Mouse (Mus musculus) hindbrain, embryonic 10.5 days (tissue): ENCODE results near the gene Cacna1e. TPM values are rescaled to one million over a fixed set of nuclear protein-coding genes. Genes with fewer than 3 reads are reported as not detected.

Experiments used
- DNase-seq: peaks from one replicate; pipeline ENCODE4 v3.0.0-alpha.2; 2017; ENCODE audit warnings: low spot score
- H3K27ac ChIP-seq: fragments of 300-500 bp; sonication (generic); 2 replicates; pipeline ENCODE4 v1.5.1; 2016; ENCODE audit warnings: mild to moderate bottlenecking, moderate library complexity
- H3K27me3 ChIP-seq: fragments of 300-500 bp; sonication (generic); 2 replicates; pipeline ENCODE4 v1.6.1; 2016; ENCODE audit warnings: mild to moderate bottlenecking; ENCODE audit not compliant: poor library complexity, insufficient read depth, severe bottlenecking
- H3K36me3 ChIP-seq: fragments of 300-500 bp; sonication (generic); 2 replicates; pipeline ENCODE4 v1.6.1; 2016; ENCODE audit warnings: mild to moderate bottlenecking, moderate library complexity
- H3K4me1 ChIP-seq: fragments of 300-500 bp; sonication (generic); replicated peaks from 2 replicates; pipeline ENCODE4 v1.6.1; 2016; ENCODE audit warnings: mild to moderate bottlenecking
- H3K4me3 ChIP-seq: fragments of 300-500 bp; sonication (generic); 2 replicates; pipeline ENCODE4 v1.5.1; 2016; ENCODE audit warnings: mild to moderate bottlenecking, moderate library complexity
- H3K9me3 ChIP-seq: fragments of 300-500 bp; sonication (generic); 2 replicates; pipeline ENCODE4 v1.6.1; 2016; ENCODE audit warnings: mild to moderate bottlenecking, moderate library complexity
- WGBS: fragments of 180-500 bp; shearing (Covaris S2); methylation state at CpG from one replicate; pipeline ENCODE4 v1.1.7; 2016; 5-methylcytosine and 5-hydroxymethylcytosine counted together
- polyA plus RNA-seq: library from polyadenylated mRNA; unstranded; fragments of >200 nt; fragmentation: Nextera tagmentation; extraction: Ambion mirVana; gene quantifications from 2 replicates; pipeline ENCODE4 v1.2.1, GENCODE M21; 2016

Cacna1e gene
- polyA plus RNA-seq, 1 experiment from 2014 or later: 1.8 TPM

DNA sequence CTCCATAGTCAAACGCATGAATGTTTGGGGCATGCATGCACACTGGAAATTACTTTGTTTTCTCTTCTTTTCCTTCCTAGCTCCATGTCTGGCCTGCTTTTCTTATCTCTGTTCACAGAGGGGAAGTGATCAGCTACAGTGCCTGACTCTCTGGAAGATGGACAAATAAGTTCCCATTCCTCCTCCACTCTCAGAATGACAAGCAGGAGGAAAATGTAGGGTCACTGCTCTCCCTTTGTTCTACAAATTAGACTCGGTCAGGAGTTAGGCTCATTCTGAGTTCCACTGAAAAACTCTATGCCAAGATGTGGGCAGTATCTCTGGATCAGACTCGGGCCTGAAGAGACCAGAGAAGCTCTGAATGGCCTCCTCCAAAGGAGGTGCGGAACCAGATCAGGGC is 275.8 kb downstream of the Cacna1e start:
- Histone ChIP-seq H3K36me3 (no peaks in the 10 kb centered on the region), H3K27me3 (no peaks in the 10 kb centered on the region), H3K4me3 (no peak overlapping the region), H3K4me1 (peaks cover 13% of the 10 kb centered on the region), H3K9me3 (no peaks in the 10 kb centered on the region), H3K27ac (no peak overlapping the region; the same call in 1 of the 2 replicates)
- 45% methylated on average over 4 of the region's 4 CpGs for WGBS
- DNase-seq: no peak

DNA sequence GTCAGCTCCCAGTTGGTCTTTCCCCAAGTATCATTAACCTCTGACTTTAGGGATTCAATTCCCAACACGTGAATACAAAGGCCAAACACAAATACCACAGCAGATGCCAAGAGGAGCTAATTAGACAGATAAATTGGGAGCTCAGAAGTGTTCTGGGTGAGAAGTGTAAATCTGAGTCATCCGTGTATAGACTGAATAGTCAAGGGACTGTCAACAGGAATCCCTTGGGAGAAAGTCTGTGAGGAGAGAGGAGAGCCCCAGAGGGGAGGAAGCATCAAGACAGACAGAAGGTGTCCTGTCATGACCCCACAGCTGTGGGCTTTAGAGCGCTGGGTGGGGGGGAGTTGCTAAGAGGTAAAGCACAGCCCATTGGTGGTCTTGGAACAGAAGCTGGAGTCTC is 276.9 kb downstream of the Cacna1e start:
- Histone ChIP-seq H3K27me3 (no peaks in the 10 kb centered on the region), H3K27ac (no peak overlapping the region), H3K36me3 (no peaks in the 10 kb centered on the region), H3K4me1 (peaks cover 13% of the 10 kb centered on the region), H3K9me3 (no peaks in the 10 kb centered on the region), H3K4me3 (no peak overlapping the region)
- 66% methylated on average over 3 of the region's 3 CpGs for WGBS
- no peak for DNase-seq

DNA sequence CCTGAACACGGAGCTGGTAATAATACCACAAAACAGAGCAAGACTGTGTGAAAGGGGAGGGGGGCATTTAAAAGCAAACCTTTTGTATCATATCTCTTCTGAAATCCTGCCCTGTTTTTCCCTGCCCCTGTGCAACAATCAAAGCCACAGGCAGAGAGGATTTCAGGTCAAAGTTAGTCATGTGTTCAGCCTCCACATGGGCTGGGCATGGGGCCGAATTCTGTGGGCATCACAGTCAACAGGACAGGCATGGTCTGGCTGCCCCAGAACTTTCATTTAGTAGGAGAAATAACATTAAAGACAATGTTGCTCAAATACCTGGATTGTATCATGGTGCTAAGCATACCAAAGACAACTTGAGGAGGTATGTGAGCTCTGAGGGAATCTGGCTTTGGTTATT is 278.7 kb downstream of the Cacna1e start:
- no peaks in the 10 kb centered on the region for H3K36me3 ChIP-seq
- no peak overlapping the region for H3K4me3 ChIP-seq
- WGBS: 87% methylated on average over 2 of the region's 2 CpGs
- no peak for DNase-seq
- H3K27me3 ChIP-seq: no peaks in the 10 kb centered on the region
- no peak overlapping the region for H3K27ac ChIP-seq
- H3K4me1 ChIP-seq: peaks cover 13% of the 10 kb centered on the region
- no peaks in the 10 kb centered on the region for H3K9me3 ChIP-seq

DNA sequence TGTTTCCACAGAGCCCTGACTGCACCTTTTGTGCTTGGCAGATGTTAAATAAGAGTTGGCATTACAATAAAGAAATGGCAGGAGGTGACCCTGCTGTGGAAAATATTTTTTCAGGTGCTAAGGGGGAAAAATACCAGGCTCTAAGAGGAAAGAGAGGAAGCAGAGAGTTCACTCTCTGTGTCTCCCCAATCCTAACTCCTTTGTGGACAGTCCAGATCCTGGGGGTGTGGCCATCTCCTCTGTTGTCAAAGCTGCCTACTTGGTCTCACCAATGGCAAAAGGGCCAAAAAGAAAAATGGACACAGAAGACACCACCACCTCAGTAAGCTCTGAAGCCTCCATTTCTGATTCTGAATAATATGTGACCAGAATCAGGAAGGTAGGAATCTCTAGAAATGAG is 280.5 kb downstream of the Cacna1e start:
- Histone ChIP-seq H3K27ac (no peak overlapping the region), H3K9me3 (no peaks in the 10 kb centered on the region), H3K27me3 (no peaks in the 10 kb centered on the region), H3K36me3 (no peaks in the 10 kb centered on the region), H3K4me3 (no peak overlapping the region), H3K4me1 (peaks cover 10% of the 10 kb centered on the region)
- DNase-seq: peak; percentile 3

DNA sequence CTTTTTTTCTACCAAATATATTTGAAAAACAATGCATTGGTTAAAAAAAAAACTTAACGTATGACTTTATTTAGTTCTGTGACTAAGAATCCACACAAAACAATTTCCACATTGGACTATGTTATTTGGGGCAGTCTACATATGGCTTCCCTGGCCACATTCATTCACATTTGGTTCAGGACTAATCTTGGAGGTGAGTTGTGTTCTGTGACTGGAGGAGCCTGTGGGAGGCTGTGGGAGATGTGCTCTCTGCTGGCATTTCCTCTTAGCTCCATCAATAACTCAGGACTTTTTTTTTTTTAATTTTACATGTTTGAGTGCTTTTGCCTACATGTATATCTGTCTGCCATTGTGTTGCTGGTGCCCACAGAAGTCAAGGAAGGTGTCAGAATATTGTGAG is 281.8 kb downstream of the Cacna1e start:
- H3K4me3 ChIP-seq: no peak overlapping the region

DNA sequence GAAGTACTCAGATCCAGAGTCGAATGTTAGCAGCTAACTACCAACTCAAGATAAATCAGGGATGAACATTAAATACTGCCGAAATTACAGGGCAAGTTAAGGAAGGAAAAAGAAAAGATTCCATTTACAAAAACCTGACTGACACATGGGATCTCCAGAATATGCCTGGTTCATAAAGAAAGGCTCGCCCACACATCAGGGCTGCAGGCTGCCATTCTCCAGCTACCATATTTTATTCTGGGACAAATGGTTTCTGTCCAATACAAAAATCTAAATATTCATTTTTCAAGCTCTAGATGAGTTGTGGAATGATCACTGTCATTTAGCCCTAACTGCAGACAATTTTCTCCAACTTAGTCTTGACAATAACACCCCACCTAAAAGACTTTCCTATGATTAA is 301.8 kb downstream of the Cacna1e start:
- WGBS: 92% methylated on average over 3 of the region's 3 CpGs
- DNase-seq: no peak
- Histone ChIP-seq H3K27ac (no peak overlapping the region), H3K27me3 (no peaks in the 10 kb centered on the region), H3K4me1 (no peaks in the 10 kb centered on the region), H3K36me3 (no peaks in the 10 kb centered on the region), H3K4me3 (no peak overlapping the region), H3K9me3 (no peaks in the 10 kb centered on the region)

More for the DNA sequence above, 281.8 kb downstream of the Cacna1e start:
- Histone ChIP-seq H3K36me3 (no peaks in the 10 kb centered on the region), H3K9me3 (no peaks in the 10 kb centered on the region), H3K27ac (no peak overlapping the region), H3K4me1 (0 out of 2 replicates have a peak, but pooled peaks cover 2% of the 10 kb centered on the region), H3K27me3 (no peaks in the 10 kb centered on the region)
- 85% methylated on average over 1 of the region's 1 CpGs for WGBS
- no peak for DNase-seq

DNA sequence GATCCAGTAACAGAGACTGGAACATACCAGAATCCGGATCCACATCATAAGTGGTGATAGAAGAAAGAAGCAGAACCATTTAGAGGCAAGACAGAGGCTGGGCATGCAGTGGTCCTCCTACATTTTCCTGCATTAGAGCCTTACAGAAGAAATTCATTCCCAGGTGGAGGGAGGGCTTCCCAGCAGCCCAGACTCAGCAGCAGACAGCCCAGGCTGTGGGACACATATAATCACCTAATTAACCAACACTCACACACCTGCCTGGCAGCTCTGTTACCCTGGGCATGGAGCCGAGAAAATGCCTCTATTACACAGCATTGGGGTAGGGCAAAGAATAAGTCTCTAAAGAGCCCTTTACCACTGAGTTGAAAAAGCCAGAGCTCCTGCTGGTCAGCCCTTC is 304.4 kb downstream of the Cacna1e start:
- Histone ChIP-seq H3K4me3 (no peak overlapping the region), H3K36me3 (no peaks in the 10 kb centered on the region), H3K27me3 (no peaks in the 10 kb centered on the region), H3K9me3 (no peaks in the 10 kb centered on the region), H3K27ac (no peak overlapping the region), H3K4me1 (no peaks in the 10 kb centered on the region)
- no peak for DNase-seq
- WGBS: 87% methylated on average over 2 of the region's 2 CpGs

DNA sequence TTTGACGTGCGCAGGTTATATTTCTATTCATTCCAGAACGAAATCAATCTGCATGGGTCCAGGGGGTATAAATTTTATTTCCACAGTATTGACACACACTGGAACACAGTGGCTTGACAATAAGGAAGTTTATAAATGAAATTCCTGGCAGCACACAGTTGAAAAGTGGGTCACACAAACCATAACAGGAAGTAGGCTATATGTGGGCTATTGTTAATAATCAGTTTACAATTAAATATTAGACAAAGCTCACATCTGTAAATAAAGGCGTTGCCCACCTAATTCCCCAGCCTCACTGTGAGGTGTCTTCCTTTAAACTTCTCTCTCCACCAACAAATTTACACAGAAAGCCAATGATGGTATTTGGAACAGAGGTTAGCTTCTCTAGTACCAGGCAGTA is 305.6 kb downstream of the Cacna1e start:
- H3K27me3 ChIP-seq: no peaks in the 10 kb centered on the region
- WGBS: 87% methylated on average over 4 of the region's 4 CpGs
- DNase-seq: no peak
- no peaks in the 10 kb centered on the region for H3K9me3 ChIP-seq
- no peak overlapping the region for H3K4me3 ChIP-seq
- H3K36me3 ChIP-seq: no peaks in the 10 kb centered on the region
- H3K27ac ChIP-seq: no peak overlapping the region
- H3K4me1 ChIP-seq: no peaks in the 10 kb centered on the region

DNA sequence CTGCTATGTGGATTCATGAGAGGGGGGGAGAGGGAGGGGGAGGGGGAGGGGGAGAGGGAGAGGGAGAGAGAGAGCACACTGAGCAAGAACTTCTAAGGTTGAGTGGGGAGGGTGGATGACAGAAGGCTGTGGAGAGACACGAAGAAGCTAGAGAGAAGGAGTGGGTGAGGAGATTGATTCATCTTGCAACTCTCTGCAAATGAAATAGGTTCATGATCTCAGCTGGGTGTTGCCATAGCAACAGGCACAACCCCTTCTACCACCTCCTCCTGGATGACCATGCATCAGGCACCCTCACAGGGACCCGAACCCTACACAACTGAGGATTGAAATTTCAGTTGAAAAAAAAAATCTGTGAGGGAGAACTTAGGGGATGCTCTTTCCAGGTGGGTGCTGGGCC is 307.9 kb downstream of the Cacna1e start:
- H3K27me3 ChIP-seq: no peaks in the 10 kb centered on the region
- no peaks in the 10 kb centered on the region for H3K36me3 ChIP-seq
- DNase-seq: no peak
- H3K4me3 ChIP-seq: no peak overlapping the region
- H3K27ac ChIP-seq: no peak overlapping the region
- no peaks in the 10 kb centered on the region for H3K4me1 ChIP-seq
- WGBS: 64% methylated on average over 2 of the region's 2 CpGs
- no peaks in the 10 kb centered on the region for H3K9me3 ChIP-seq

DNA sequence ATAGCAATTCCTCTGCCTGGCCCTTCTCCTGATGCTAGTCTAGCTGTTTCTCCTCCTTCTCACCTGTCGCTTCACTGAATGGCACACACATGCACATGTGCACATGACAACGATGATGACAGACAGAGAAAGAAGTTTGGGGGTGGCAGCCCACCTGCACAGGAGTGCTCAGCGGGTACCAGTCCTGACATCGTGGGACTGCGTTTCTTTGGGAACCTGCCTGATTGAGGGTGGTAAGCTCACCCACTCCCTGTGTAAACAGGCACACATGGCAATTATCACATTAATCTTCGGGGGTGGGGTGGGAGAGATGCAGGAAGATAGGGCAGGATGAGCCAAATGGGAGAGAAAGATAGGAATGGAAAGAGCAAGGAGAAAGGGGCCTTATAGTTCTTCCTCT is 318.3 kb downstream of the Cacna1e start:
- 87% methylated on average over 6 of the region's 6 CpGs for WGBS
- Histone ChIP-seq H3K4me3 (no peak overlapping the region), H3K4me1 (no peaks in the 10 kb centered on the region), H3K27me3 (no peaks in the 10 kb centered on the region), H3K27ac (no peak overlapping the region), H3K36me3 (no peaks in the 10 kb centered on the region), H3K9me3 (no peaks in the 10 kb centered on the region)
- no peak for DNase-seq

DNA sequence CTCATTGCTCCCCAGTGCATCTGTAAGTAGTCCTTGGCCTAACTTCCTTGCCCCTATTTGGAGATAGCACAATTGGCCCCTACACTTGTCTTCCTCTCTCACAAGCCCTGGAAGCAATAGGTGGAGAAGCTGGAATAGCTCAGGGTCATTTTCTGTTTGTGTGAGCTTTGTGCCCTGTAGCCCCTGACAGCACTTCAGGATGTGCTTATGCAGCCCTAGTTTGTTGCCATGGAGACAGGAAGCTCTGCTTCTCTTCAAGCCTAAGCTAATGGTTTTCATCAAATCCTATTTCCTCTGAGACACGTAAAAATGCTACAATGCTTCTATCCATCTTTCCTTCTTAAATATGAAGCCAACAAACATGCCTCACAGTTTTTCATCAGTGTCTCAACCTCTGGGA is 328.5 kb downstream of the Cacna1e start:
- Histone ChIP-seq H3K36me3 (no peaks in the 10 kb centered on the region), H3K27me3 (no peaks in the 10 kb centered on the region), H3K4me1 (0 out of 2 replicates have a peak, but pooled peaks cover 7% of the 10 kb centered on the region), H3K4me3 (no peak overlapping the region), H3K27ac (no peak overlapping the region), H3K9me3 (no peaks in the 10 kb centered on the region)
- no peak for DNase-seq
- 74% methylated on average over 1 of the region's 1 CpGs for WGBS

DNA sequence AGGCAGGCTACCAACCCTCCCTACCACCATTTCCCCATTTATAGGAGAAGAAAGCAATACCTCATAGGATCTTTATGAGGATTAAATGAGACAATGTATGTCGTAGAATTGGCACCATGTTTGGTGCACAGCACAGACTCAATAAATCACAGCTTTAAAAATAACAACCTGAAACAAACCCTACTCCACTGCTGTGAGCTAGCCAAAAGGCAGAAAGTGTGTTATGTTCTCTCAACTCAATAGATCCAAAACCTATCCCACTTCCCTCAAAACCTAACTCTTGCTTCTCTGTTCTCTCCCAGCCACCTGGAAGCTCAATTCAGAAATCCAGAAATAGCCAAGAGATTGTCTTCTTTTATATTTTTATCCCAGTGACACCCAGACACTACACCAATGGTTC is 331.2 kb downstream of the Cacna1e start:
- H3K4me3 ChIP-seq: no peak overlapping the region
- 0 out of 2 replicates have a peak, but pooled peaks cover 7% of the 10 kb centered on the region for H3K4me1 ChIP-seq
- DNase-seq: no peak
- H3K36me3 ChIP-seq: no peaks in the 10 kb centered on the region
- H3K27me3 ChIP-seq: no peaks in the 10 kb centered on the region
- no peaks in the 10 kb centered on the region for H3K9me3 ChIP-seq
- WGBS: 85% methylated on average over 1 of the region's 1 CpGs
- H3K27ac ChIP-seq: no peak overlapping the region

DNA sequence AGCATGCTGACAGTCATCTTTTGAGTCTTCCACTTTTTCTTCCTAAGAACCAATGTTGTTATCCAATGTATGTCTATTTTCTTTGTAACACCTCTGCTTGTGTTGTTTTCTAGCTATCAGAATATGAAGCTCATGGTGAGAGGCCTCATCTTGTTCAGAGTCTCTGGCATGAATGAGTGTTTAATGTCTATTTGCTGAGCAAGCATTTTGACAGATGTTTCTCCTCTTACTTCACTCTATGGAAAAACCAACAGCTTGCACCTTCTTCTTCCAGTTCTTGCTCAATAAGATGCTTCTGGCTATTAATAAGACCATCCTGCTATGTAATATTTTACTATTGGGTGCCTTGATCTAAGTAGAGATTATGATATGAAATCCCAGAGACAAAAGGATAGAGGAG is 346.9 kb downstream of the Cacna1e start:
- peaks cover 6% of the 10 kb centered on the region; the same call in 1 of the 2 replicates for H3K4me1 ChIP-seq
- H3K4me3 ChIP-seq: no peak overlapping the region
- DNase-seq: no peak
- H3K36me3 ChIP-seq: no peaks in the 10 kb centered on the region
- no peaks in the 10 kb centered on the region for H3K27me3 ChIP-seq
- no peak overlapping the region for H3K27ac ChIP-seq
- no peaks in the 10 kb centered on the region for H3K9me3 ChIP-seq

DNA sequence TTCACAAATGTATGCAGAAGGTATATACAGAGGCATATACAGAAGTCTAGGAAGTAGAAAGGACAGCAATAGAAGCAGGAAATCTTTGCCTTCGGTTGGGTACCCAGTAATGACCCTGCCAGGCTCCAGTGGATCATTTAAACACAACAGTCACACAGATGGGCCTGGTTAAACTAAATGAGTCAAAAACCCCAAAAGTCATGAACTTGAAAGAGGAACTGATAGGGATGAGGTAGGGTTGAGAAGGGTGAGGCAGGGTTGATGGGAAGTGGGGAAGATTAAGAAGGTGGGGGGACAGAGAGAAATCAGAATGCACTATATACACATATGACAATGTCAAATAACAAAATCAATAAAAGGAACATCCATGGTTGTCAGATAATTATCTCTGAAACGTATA is 347.5 kb downstream of the Cacna1e start:
- DNase-seq: no peak
- no peak overlapping the region for H3K27ac ChIP-seq
- H3K27me3 ChIP-seq: no peaks in the 10 kb centered on the region
- H3K9me3 ChIP-seq: no peaks in the 10 kb centered on the region
- H3K4me3 ChIP-seq: no peak overlapping the region
- no peaks in the 10 kb centered on the region for H3K36me3 ChIP-seq
- H3K4me1 ChIP-seq: peaks cover 6% of the 10 kb centered on the region; the same call in 1 of the 2 replicates
- 77% methylated on average over 2 of the region's 2 CpGs for WGBS
